Mouse (Mus musculus): ENCODE measurements around the gene Snrpb. TPM values are rescaled to one million over a fixed set of nuclear protein-coding genes. Genes with fewer than 3 reads are reported as not detected.

The Snrpb gene
- polyA plus RNA-seq (2012; rRNA removed), result 162 and 198 TPM in 2 replicates

DNA sequence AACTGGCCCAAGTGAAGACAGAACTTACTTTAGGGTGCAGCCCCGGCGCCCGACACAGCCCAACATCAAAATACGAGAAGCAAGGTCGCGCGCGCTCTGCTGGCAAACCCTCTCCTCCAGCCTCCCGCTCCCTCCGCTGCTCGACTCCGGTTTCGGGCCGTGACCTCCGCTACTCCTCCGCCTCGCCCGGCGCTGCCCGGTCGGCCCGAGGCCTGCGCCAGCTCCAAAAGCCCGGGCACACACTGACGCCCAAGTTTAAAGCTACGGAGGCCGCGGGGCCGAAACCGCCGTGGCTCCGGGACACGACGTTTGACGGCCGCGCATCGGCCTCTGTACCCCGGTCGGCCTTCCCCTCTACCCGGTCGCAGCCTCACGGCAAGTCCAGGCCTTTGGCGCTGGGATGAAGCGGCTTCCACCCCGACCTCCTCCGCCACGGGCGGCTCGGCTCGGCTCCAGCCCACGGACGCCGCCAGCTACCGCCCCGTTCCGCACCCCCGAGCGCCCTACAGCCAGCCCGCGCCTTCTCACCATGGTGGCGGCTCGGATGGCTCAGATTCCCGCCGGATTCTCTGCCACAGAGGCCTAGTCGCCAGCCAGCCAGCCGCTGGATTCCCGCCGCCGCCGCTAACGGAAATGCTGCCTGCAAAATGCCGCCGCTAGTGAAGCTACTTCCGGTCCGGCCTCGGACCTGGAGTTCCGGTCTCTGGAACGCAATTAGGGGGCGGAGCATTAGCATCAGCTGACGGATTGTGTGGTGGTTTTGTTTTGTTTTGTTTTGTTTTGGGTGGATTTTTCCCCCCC, at the start of gene Snrpb:
Gene Snrpb (minus strand): TSS at position 698 of the 801 bp plus-strand sequence.

DNA sequence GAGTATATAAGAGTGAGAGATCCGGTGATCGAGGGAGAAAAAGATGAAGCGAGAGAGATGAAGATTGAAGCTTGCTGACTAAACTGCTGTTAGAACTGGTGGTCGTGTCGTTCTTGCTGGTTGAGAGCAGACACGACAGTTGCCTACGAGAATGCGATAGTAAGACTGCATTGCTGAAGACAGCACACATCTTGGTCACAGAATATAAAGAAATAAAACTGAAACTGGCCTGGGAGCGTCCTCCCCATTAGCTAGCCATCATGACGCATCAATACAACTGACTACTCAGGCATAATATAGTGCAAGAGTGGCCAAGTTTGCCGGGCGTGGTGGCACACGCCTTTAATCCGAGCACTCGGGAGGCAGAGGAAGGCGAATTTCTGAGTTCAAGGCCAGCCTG, 15.7 kb upstream of the Snrpb start, which contains the start of gene Tmc2:
Gene Tmc2 (plus strand): TSS at position 301 of the 400 bp plus-strand sequence.

Other genes with a start within 250 kb of the Snrpb start
- gene Tgm3, start 167.1 kb downstream of the Snrpb start, polyA plus RNA-seq (2012; rRNA removed), result 0.01 TPM in 1 of 2 replicates, not detected in the other
- not detected in 2 replicates for gene Tgm6, start 67.0 kb downstream of the Snrpb start, polyA plus RNA-seq (2012; rRNA removed)
- gene Tmc2, start 15.8 kb upstream of the Snrpb start, polyA plus RNA-seq (2012; rRNA removed), result not detected in 2 replicates
- gene Nop56, start 95.0 kb upstream of the Snrpb start, polyA plus RNA-seq (2012; rRNA removed), result 212 and 238 TPM in 2 replicates
- 98.3 and 110 TPM in 2 replicates for gene Idh3b, start 105.1 kb upstream of the Snrpb start, polyA plus RNA-seq (2012; rRNA removed)
- 0.28 and 0.41 TPM in 2 replicates for gene Ebf4, start 115.8 kb upstream of the Snrpb start, polyA plus RNA-seq (2012; rRNA removed)
- gene Cpxm1, start 218.2 kb upstream of the Snrpb start, polyA plus RNA-seq (2012; rRNA removed), result 2.1 and 2.8 TPM in 2 replicates
- gene Gm28372, start 225.8 kb upstream of the Snrpb start, polyA plus RNA-seq (2012; rRNA removed), result not detected in 2 replicates
- not detected in 2 replicates for gene 1700020A23Rik, start 225.9 kb upstream of the Snrpb start, polyA plus RNA-seq (2012; rRNA removed)
- gene Tmem239, start 227.1 kb upstream of the Snrpb start, polyA plus RNA-seq (2012; rRNA removed), result not detected in 2 replicates
- gene Vps16, start 244.9 kb upstream of the Snrpb start, polyA plus RNA-seq (2012; rRNA removed), result 37.3 and 44.0 TPM in 2 replicates
- gene Pced1a, start 245.3 kb upstream of the Snrpb start, polyA plus RNA-seq (2012; rRNA removed), result 5.0 TPM in 2 replicates

Data from liver, embryonic 14 days (tissue).